Mouse (Mus musculus) stomach, postnatal 0 days (tissue): Measurements from ENCODE around the gene Fxyd6. TPM values are rescaled to one million over a fixed set of nuclear protein-coding genes. Genes with fewer than 3 reads are reported as not detected.

Experiments
- ATAC-seq: fragments of 200-750 bp; cut with Nextera tagmentation; 2 replicates; pipeline ENCODE4 v1.8.0; 2017; ENCODE audit not compliant: low FRiP score, low TSS enrichment
- DNase-seq: peaks from one replicate; pipeline ENCODE4 v3.0.0-alpha.2; 2016; ENCODE audit warnings: low spot score
- H3K27ac ChIP-seq: fragments of 300-500 bp; sonication (generic); replicated peaks from 2 replicates; pipeline ENCODE4 v1.5.1; 2014; ENCODE audit warnings: mild to moderate bottlenecking, control low read depth
- H3K27me3 ChIP-seq: fragments of 300-500 bp; sonication (generic); 2 replicates; pipeline ENCODE4 v1.6.1; 2014; ENCODE audit warnings: low read length; ENCODE audit not compliant: control insufficient read depth, insufficient read depth
- H3K36me3 ChIP-seq: fragments of 300-500 bp; sonication (generic); 2 replicates; pipeline ENCODE4 v1.6.1; 2014; ENCODE audit warnings: low read length, mixed read lengths; ENCODE audit not compliant: control insufficient read depth, insufficient read depth
- H3K4me1 ChIP-seq: fragments of 300-500 bp; sonication (generic); replicated peaks from 2 replicates; pipeline ENCODE4 v1.6.1; 2014; ENCODE audit warnings: antibody characterized with exemption; ENCODE audit not compliant: control insufficient read depth, insufficient read depth
- H3K4me2 ChIP-seq: fragments of 300-500 bp; sonication (generic); replicated peaks from 2 replicates; pipeline ENCODE4 v1.6.1; 2014; ENCODE audit warnings: low read depth, mild to moderate bottlenecking, control low read depth, moderate library complexity
- H3K4me3 ChIP-seq: fragments of 300-500 bp; sonication (generic); 2 replicates; pipeline ENCODE4 v1.5.1; 2014; ENCODE audit warnings: low read depth, low read length, control low read depth
- H3K9ac ChIP-seq: fragments of 300-500 bp; sonication (generic); 2 replicates; pipeline ENCODE4 v1.6.1; 2014; ENCODE audit warnings: mild to moderate bottlenecking, low read length, control low read depth, mixed read lengths
- H3K9me3 ChIP-seq: fragments of 300-500 bp; sonication (generic); 2 replicates; pipeline ENCODE4 v1.6.1; 2016; ENCODE audit warnings: low read length; ENCODE audit not compliant: control insufficient read depth
- CTCF ChIP-seq: IDR thresholded peaks from 2 replicates; pipeline ENCODE4 v1.5.1; 2016; ENCODE audit warnings: antibody characterized with exemption, low read depth, mild to moderate bottlenecking, moderate library complexity
- EP300 ChIP-seq: optimal IDR thresholded peaks from 2 replicates; pipeline ENCODE3; 2016; ENCODE audit warnings: antibody characterized with exemption
- WGBS: fragments of 180-500 bp; shearing (Covaris S2); extraction: QIAGEN DNeasy Blood & Tissue Kit; methylation state at CpG from one replicate; pipeline ENCODE4 v1.1.7; 2014; 5-methylcytosine and 5-hydroxymethylcytosine counted together
- polyA plus RNA-seq: library from polyadenylated mRNA; unstranded; fragments of >200 nt; fragmentation: Nextera tagmentation; extraction: Ambion mirVana; gene quantifications from 2 replicates; pipeline ENCODE4 v1.2.1, GENCODE M21; 2015

Gene Fxyd6
- polyA plus RNA-seq, 1 experiment from 2014 or later: 66.9 TPM

- ATAC-seq (no peak), DNase-seq (no peak)
- no peaks in the 10 kb centered on the region for H3K4me1 ChIP-seq
- no peaks in the 10 kb centered on the region for H3K36me3 ChIP-seq
- H3K27me3 ChIP-seq: no peaks in the 10 kb centered on the region
- no peaks in the 10 kb centered on the region for H3K9me3 ChIP-seq
- no peak overlapping the region for H3K4me3 ChIP-seq
- H3K27ac ChIP-seq: no peak overlapping the region
- H3K4me2 ChIP-seq: no peak overlapping the region
- no peak overlapping the region for H3K9ac ChIP-seq
- WGBS: 16% methylated on average over 5 of the region's 5 CpGs
- TF ChIP-seq CTCF: no peak
- TF ChIP-seq EP300: no peak
Measured at GRCm38 (mm10) chr9:45349851-45350250, 20.1 kb upstream of the Fxyd6 start.

GRCm38 (mm10) chr9:45355192-45355591, 14.8 kb upstream of the Fxyd6 start:
- TF ChIP-seq EP300 (no peak), CTCF (no peak)
- Histone ChIP-seq H3K4me1 (no peaks in the 10 kb centered on the region), H3K9me3 (no peaks in the 10 kb centered on the region), H3K27me3 (no peaks in the 10 kb centered on the region), H3K4me2 (no peak overlapping the region), H3K36me3 (no peaks in the 10 kb centered on the region), H3K27ac (no peak overlapping the region), H3K4me3 (no peak overlapping the region), H3K9ac (no peak overlapping the region)
- 78% methylated on average over 2 of the region's 2 CpGs for WGBS
- no peak for DNase-seq
- ATAC-seq: no peak

- no peak for ATAC-seq
- Histone ChIP-seq H3K27me3 (no peaks in the 10 kb centered on the region), H3K4me1 (no peaks in the 10 kb centered on the region), H3K27ac (no peak overlapping the region), H3K4me3 (no peak overlapping the region), H3K4me2 (no peak overlapping the region), H3K36me3 (no peaks in the 10 kb centered on the region), H3K9me3 (no peaks in the 10 kb centered on the region), H3K9ac (no peak overlapping the region)
- TF ChIP-seq EP300 (no peak), CTCF (no peak)
- DNase-seq: no peak
- WGBS: 22% methylated on average over 7 of the region's 7 CpGs
Measured at GRCm38 (mm10) chr9:45358356-45358755, 11.6 kb upstream of the Fxyd6 start.

GRCm38 (mm10) chr9:45362051-45362461, 7.9 kb upstream of the Fxyd6 start:
- Histone ChIP-seq H3K4me1 (no peaks in the 10 kb centered on the region), H3K27me3 (no peaks in the 10 kb centered on the region), H3K4me2 (no peak overlapping the region), H3K9me3 (no peaks in the 10 kb centered on the region), H3K9ac (no peak overlapping the region), H3K27ac (no peak overlapping the region), H3K4me3 (no peak overlapping the region), H3K36me3 (no peaks in the 10 kb centered on the region)
- WGBS: 28% methylated on average over 2 of the region's 2 CpGs
- TF ChIP-seq CTCF (no peak), EP300 (no peak)
- ATAC-seq (no peak), DNase-seq (peak; percentile 38)

GRCm38 (mm10) chr9:45363639-45364214, 6.3 kb upstream of the Fxyd6 start:
- H3K4me2 ChIP-seq: no peak overlapping the region

GRCm38 (mm10) chr9:45367716-45368115, 2.3 kb upstream of the Fxyd6 start:
- 57% methylated on average over 8 of the region's 8 CpGs for WGBS

More at GRCm38 (mm10) chr9:45363639-45364214, 6.3 kb upstream of the Fxyd6 start:
- no peak overlapping the region for H3K9ac ChIP-seq
- no peaks in the 10 kb centered on the region for H3K27me3 ChIP-seq
- H3K36me3 ChIP-seq: no peaks in the 10 kb centered on the region
- H3K27ac ChIP-seq: no peak overlapping the region
- H3K4me3 ChIP-seq: no peak overlapping the region
- ATAC-seq (no peak), DNase-seq (no peak)
- H3K9me3 ChIP-seq: no peaks in the 10 kb centered on the region
- 68% methylated on average over 7 of the region's 7 CpGs for WGBS
- H3K4me1 ChIP-seq: no peaks in the 10 kb centered on the region
- TF ChIP-seq CTCF: no peak
- TF ChIP-seq EP300: no peak

More at GRCm38 (mm10) chr9:45367716-45368115, 2.3 kb upstream of the Fxyd6 start:
- Histone ChIP-seq H3K27me3 (no peaks in the 10 kb centered on the region), H3K4me1 (no peaks in the 10 kb centered on the region; the same call in 1 of the 2 replicates), H3K4me3 (no peak overlapping the region), H3K9ac (no peak overlapping the region), H3K4me2 (no peak overlapping the region), H3K27ac (no peak overlapping the region), H3K9me3 (no peaks in the 10 kb centered on the region), H3K36me3 (no peaks in the 10 kb centered on the region)
- DNase-seq (no peak), ATAC-seq (no peak)
- TF ChIP-seq CTCF (no peak), EP300 (no peak)
